Mouse (Mus musculus): ENCODE measurements at regions not wholly inside any gene's neighbourhood (a gene's known extent, or its start where the extent isn't known, plus 50 kb on each side); places are given as distances from the start of the nearest gene placed in this dataset.

- no peak for DNase-seq (ENCODE audit: low spot score)
These were observed 926.3 kb downstream of the 4930447A16Rik start for GRCm38 (mm10) chr15:38351701-38352100.

DNA sequence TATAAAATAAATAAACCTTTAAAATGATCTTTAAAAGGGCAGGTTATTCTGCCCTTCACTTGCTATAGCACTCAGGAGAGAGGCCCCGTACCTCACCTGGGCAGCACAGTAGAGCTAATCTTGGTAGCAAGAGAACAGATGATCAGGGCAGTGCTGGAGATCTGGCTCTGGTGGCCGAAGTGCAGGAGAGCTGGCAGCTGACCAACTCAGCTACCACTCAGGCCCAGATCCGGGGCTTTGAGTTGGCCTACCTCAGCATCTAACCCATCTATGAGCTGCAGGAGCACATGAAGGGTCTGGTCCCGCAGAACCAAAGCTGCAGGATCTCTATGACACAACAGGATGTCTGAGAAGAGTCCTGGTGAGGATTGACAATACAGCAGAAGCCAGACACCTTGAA is 928.0 kb downstream of the 4930447A16Rik start:
- DNase-seq (ENCODE audit: low spot score): no peak

DNA sequence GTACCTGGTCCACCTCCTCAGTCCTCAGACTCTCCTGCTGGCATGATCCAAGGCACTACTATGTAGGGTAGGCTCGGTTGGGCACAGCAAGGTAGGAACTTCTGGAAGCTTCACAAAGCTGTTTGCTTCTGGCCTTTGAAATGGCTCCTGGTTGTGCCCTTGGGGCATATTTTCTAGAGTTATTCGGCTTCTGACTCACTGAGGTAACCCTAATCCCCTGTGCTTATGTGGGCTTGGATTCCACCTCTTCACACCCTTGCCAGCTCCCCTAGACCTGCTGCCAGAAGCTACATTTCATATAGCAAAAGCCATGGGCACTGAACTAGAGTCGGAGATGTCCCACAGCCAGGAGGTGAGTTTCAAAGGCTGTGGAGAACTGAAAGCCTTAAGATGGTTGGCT is 933.7 kb downstream of the 4930447A16Rik start:
- DNase-seq (ENCODE audit: low spot score): no peak

DNA sequence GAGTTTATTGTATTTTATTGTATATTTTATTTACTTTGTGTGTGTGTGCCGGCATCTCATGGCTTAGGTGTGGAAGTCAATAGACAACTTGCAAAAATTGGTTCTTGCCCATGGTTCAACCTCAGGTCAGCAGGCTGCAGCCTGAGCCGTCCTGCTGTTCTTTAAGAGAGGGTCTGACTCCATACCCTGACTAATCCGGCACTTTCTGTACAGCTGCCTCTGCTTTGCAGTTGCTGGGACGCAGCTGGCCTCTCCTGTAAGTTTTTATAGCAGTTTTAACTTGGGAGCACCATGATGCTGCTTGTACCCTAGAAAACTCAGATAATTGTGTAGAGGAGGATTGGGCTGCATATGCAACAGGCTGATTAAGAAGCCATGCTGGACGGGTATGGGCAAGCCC is 938.2 kb downstream of the 4930447A16Rik start:
- no peak for DNase-seq (ENCODE audit: low spot score)

- no peak for DNase-seq (ENCODE audit: low spot score)
These were observed 938.7 kb downstream of the 4930447A16Rik start for GRCm38 (mm10) chr15:38364014-38364413.

DNA sequence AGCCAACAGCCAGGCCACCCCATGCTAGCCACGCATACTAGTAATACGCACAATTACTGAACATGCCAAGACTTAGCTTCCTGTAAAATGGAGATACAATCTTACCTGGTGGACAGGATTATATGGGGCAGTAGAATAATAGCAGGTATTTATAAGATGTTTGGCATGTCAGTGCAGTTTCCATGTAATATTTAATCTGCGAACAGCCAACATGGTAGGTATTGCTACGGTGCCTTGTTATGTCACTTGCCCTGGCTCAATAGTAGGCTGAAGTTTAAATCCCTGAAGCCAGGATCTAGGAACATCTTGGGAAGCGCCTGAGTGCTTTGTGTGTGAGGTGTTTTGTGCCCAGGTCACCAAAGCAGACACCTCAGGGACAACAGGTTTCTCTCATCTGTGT is 942.3 kb downstream of the 4930447A16Rik start:
- no peak for DNase-seq (ENCODE audit: low spot score)

DNA sequence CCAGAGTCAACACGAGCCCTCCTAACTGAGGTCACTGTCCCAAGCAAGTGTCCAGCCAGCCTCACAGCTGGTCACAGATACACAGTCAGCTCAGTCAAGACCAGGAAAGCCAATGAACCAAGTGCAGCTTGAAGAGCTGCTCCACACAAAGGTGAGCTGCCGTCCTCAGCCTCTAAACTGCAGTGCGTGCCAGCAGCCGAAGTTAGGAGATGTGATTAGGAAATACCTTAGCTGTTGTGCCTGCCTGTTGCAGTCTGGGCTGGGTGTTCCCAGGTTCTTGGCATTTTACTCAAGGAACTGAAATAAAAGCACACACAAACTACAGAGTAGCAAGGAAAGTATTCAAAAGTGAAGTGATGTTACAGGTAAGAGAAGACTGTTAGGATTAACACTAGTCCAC is 942.9 kb downstream of the 4930447A16Rik start:
- DNase-seq (ENCODE audit: low spot score): no peak

GRCm38 (mm10) chr15:38371404-38372090 is 946.2 kb downstream of the 4930447A16Rik start:
- DNase-seq (ENCODE audit: low spot score): no peak

DNA sequence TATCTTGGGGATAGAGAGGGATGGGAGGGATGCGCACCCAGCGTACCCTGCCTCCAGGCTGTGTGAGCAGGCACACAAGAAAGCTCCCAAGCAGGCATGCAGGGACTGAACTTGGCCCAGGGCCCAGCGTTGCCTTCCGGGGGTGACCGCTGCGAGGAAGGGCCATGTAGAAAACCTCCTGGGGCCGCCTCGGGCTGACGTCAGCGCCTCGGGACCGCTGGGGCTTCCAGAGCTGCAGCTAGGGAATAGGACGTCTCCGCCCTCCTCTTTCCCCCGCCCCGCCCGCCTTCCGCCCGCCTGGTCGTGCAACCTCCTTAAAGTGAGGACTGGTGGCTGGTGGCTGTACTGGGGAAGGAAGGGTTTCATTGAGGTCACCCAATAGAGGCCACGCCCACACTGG is 948.4 kb downstream of the 4930447A16Rik start:
- DNase-seq (ENCODE audit: low spot score): peak; percentile 66

DNA sequence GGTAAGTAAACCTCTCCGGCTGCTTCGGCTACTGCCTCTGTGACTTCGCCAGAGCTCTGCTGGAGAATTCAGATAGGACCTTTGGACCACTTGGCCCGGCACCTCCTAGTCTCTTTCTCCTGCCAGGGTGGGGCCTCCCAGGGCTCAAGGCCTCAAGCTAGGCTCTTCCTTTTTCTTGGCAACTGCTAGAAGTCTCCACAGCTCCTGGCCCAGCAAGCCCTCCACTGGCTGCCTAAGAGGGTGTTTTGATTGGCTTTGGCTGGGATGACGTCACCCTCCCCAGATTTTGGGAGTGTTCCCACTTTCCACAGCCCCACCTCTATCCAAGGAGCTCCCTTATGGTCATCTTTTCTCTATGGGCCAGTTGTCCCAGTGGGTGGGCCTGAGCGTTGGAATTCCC is 949.4 kb downstream of the 4930447A16Rik start:
- DNase-seq (ENCODE audit: low spot score): peak; percentile 79

GRCm38 (mm10) chr15:38378106-38378505 is 952.8 kb downstream of the 4930447A16Rik start:
- DNase-seq (ENCODE audit: low spot score): no peak

DNA sequence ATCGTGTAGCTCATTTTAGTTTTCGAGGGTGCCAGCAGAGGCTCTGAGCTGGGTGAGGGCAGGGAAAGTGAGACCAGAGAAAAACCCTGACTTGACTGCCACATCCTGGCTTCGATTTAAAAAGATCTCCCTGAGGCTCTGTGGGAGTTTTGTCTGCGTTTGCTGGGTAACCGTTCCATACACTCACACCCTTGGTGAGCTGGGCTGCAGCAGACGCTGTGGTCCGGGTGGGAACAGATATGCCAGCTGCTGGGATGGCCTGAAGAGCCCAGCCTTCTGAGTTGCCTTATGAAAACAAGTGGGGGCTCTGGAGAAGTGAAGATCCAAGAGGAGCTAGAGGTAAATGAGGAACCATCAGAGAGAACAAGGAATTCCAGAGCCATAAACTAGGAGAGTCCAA is 962.3 kb downstream of the 4930447A16Rik start:
- no peak for DNase-seq (ENCODE audit: low spot score)

DNA sequence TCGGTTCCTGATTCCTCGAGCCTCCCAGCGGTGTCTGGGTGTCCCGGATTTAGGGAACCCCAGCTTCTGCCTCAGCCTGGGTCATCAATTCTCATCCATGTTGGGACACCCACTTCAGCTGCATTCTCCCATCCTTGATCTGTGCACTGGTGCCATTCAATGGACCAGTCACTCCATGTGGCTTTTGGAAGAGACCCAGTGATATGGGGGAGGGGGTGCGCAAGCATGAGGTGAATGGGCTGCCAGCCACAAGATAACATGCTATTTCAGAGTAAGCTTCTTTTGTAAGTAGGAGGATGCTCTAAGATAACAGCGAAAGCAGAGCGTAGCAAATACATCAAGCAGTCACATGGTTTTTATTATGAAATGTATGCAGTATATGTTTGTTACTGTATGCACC is 963.1 kb downstream of the 4930447A16Rik start:
- DNase-seq (ENCODE audit: low spot score): no peak

DNA sequence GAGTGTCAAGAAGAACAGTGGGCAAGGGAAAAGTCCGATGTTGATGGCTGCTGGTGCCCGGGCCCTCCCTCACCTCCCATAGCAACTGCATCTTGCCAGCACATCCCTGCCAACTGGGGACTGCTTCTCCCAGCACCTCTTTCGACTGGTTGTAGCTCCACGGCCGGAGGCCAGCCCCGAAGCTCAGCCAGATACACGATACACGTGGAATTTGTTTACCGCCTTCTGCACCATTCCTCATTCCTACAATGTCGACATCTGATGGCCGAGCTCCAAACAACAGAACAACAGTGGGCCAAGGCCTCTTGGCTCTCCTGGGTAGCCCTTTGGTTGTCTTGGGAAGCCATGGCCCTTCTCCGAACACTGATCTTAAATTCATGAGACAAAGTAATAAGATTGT is 965.1 kb downstream of the 4930447A16Rik start:
- DNase-seq (ENCODE audit: low spot score): no peak

- DNase-seq (ENCODE audit: low spot score): no peak
These were observed 966.1 kb downstream of the 4930447A16Rik start for GRCm38 (mm10) chr15:38391420-38391819.

DNA sequence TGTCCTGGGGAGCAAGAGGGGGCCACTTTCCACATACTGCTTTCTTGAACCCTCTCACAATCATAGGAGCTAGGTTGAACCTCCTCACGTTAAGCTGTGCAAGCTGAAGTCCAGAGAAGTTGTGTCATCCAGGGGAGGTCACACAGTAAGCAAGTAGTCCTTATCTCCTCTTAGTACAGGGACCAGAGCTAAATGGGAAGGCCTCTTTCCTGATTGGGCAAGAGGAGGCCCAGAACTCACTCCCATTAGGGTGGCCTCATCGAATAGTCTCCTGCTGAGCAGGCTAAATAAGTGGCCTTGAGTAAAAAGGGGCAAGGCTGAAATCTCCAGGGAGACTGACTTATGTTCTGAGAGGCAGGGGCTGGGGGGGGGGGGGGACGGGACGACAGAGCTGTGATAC is 966.5 kb downstream of the 4930447A16Rik start:
- no peak for DNase-seq (ENCODE audit: low spot score)

- no peak for DNase-seq (ENCODE audit: low spot score)
These were observed 967.2 kb downstream of the 4930447A16Rik start for GRCm38 (mm10) chr15:38392441-38393149.

DNA sequence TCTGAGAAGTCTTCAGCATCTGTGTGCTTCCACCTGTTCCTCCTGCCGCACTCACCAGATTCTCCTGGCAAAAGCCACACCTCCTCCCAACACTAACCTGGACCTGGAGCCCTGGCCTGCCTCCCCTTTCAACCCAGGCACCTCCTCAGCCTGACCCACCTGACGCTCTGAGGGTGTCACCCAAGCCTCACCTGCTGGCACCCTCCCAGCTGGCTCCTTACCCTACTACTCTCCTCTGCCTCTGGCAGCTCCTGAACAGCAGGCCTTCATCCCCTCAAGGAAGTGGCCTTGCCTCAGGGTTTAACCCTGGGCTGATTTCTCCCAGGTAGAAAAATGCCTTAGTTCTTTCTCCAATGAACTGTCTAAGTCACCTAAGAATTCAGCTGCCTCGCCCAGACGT is 973.5 kb downstream of the 4930447A16Rik start:
- DNase-seq (ENCODE audit: low spot score): no peak

- DNase-seq (ENCODE audit: low spot score): no peak
These were observed 977.4 kb downstream of the 4930447A16Rik start for GRCm38 (mm10) chr15:38402762-38403161.

DNA sequence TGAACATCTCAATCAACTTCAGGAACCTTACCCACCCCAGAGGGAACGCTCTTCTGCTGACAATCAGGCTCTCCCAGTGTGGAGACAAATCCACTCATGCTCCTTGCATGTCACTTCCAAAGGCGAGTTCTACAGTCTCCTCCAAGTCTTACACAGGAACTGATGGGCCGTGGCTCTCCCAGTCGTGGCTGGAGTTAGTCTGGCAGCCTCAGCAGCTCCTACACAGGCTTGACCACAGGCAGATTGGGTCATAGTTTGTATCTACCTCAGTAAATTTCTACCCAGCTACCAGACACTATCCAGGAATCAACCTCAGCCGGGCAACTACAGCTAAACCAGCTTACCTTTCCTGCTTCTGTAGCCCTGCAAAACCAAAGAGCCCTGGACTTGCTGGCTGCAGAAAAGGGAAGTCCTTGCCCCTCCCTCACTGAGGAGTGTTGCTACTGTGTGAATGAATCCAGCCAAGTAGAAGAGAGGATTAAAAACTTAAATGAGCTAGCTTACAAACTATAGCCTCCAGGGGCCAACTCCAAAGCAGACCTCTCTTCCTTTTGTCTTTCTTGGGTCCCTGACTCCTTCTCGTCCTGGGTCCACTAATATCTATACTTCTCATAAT is 978.5 kb downstream of the 4930447A16Rik start:
- DNase-seq (ENCODE audit: low spot score): no peak

DNA sequence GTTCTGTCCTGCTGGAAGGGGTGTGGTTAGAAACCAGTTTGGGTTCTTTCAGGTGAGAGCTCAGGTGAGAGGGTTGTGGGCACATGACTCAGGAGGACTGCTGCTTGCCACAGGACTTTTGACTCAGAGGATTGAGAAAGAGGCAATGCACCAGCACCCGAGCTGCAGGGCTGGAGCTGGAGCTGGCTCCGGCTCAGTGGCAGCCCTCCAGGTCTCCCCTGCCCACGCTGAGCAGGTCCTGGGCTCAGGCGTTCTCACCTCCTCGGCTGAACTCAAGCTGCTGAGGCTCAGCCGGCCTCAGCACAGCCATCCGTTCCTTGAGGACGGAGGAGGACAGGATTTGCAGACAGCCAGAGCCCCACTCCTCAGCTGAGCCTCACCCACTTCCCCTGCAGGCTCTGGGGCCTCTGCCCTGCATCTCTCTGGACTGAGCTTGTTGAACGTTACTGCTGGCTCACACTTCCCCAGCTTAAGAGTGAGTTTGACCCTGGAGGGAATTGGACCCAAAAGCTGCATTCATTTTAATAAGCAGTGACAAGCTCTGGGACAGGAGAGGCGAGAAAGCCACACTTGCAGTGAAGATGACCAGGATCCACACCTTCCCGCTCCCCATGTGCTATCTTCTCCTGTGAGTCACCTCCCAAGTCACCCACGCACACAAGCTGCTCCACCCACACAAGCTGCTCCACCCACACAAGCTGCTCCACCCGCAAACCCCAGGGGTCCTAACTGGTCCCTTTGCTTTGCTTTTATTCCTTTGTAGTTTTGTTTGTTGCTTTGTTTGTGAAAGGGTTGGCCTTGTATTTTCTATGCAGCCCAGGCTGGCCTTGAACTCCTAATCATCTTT is 981.0 kb downstream of the 4930447A16Rik start:
- DNase-seq (ENCODE audit: low spot score): no peak

- DNase-seq (ENCODE audit: low spot score): no peak
These were observed 982.1 kb downstream of the 4930447A16Rik start for GRCm38 (mm10) chr15:38407476-38407875.
